Mouse (Mus musculus) ES-E14 (cell line): Measurements from ENCODE around the gene Itpk1.

Source experiments
- HCFC1 ChIP-seq: IDR thresholded peaks from 2 replicates; pipeline ENCODE4 v1.6.1; 2012; ENCODE audit warnings: low read length, inconsistent platforms, borderline replicate concordance; ENCODE audit not compliant: insufficient read depth
- MAFK ChIP-seq: IDR thresholded peaks from 2 replicates; pipeline ENCODE4 v1.6.1; 2014; ENCODE audit warnings: mild to moderate bottlenecking, low read depth, low read length, inconsistent platforms; ENCODE audit not compliant: insufficient read depth
- ZC3H11A ChIP-seq: IDR thresholded peaks from 2 replicates; pipeline ENCODE4 v1.6.1; 2012; ENCODE audit warnings: low read depth, mild to moderate bottlenecking, inconsistent platforms, low read length, borderline replicate concordance
- ZNF384 ChIP-seq: IDR thresholded peaks from 2 replicates; pipeline ENCODE4 v1.6.1; 2012; ENCODE audit warnings: low read depth, low read length, inconsistent platforms

DNA sequence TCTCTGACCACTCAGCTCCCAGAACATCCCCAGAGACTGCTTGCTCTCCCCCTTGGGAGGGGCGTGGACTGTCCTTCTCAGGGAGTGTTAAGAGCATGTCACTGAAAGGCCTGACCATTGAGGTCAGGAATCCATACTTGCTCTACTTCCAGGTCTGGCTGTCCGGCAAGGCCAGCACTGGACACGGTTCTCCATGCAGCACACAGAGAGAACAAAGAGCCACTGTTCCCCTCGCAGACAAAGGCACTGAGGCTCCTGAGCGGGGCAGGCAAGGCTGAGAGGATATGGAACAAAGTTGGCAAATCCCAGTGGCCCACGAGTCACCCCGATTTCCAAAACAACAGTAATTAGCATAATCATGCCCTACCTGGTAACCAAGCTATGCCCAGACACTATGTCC lies 77.9 kb downstream of the Itpk1 start:
- TF ChIP-seq ZNF384 (no peak), ZC3H11A (no peak), HCFC1 (no peak), MAFK (no peak)
